Mouse (Mus musculus) common myeloid progenitor, adult 5-6 weeks (primary cell): ENCODE measurements around the gene Inpp5a. TPM values are rescaled to one million over a fixed set of nuclear protein-coding genes. Genes with fewer than 3 reads are reported as not detected.

ENCODE experiments used
- ATAC-seq: replicated peaks from 2 replicates; pipeline ENCODE4 v1.8.0; 2016; ENCODE audit warnings: low read depth, mild to moderate bottlenecking, moderate TSS enrichment, inconsistent platforms; ENCODE audit not compliant: poor library complexity, severe bottlenecking
- total RNA-seq: library from RNA; stranded (forward); fragments of 200-1000, 187-1606 nt; gene quantifications from 2 replicates; pipeline ENCODE4 v1.2.3, GENCODE M21; 2017

Gene Inpp5a
- total RNA-seq, 1 experiment from 2014 or later: 6.3 TPM

DNA sequence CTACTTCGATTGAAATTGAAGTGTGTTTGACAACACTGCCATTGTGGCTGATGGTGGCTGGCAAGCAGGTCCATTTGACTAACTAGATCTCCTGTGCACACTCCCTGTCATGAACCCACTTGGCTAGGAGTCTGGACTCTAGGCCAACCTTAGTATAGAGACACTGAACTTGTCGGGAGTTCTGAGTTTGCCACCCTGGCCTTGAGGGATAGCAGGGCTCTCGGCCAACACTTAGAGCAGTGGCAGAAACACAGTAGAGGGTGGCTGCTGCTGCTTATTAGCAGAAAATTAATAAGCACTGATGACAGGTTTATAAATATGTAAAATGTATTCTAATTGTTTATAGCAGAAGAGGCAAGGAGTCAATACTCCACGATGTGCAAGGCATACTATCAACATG is 120.0 kb downstream of the Inpp5a start:
- ATAC-seq: no peak

DNA sequence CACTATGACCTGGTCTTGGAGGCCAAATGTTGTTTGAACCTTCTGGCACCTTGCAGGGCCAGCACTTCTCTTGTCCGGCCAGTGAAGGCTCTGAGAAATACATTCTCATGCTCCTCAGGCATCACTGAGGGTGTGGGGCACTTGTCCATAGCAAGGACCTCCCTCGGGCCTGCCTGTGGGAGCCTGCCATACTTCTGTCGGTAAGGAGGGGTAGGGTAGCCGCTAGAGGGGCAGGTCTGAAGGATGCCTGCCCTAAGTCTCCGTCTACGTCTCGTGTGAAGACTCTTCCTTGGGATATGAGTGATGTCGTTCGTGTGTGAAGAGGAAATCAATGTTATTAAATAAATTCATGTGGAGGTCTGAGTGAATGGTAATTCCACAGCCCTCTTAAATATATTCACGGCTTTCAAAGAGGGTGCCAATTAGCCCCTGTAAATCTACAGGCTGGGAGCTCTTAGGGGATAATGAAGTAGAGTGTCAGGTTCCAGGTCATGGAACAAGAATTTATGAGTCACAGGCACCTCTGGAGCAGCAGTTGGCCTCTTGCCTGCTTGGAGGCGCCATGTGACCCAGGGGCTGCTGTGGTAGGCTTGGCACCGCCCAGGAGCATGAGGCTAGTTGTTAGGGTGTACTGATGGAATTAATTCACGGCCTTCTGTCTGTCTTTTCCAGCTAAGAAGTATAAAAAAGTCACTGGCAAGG is 127.2 kb downstream of the Inpp5a start:
- ATAC-seq: no peak

DNA sequence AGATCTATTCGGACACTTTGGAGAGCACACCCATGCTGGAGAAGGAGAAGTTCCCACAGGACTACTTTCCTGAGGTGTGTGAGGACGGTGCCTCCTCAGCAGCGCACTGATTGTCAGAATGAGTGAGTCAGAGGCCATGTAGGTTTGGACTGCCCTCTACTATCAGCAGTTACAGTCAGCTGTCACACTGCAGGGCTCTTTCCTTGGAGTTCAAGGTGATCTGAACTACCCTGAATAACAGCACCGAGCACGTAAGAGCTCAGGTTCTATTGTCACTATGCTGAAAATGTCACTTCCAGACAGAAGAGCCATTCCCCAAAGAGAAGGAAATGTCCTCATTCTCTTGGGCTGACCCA is 127.7 kb downstream of the Inpp5a start:
- ATAC-seq: no peak

DNA sequence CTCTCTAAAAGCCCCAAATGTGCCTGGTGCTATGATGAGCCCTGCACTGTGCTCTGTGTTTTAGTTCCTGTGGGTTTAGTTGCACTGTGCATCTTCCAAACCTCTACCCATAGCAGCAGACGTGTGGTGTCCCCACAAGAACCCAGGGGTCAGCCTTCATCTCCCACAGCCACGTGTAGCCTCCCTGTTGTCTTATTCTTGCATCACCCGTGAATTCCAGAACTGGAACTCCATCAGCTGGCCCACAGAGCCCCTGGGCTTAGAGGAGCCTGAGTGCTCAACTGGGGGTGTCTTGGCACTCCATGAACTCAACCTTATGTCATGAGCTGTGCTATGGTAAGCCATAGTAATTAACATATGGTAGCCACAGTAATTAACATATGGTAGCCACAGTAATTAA is 129.4 kb downstream of the Inpp5a start:
- ATAC-seq: no peak

DNA sequence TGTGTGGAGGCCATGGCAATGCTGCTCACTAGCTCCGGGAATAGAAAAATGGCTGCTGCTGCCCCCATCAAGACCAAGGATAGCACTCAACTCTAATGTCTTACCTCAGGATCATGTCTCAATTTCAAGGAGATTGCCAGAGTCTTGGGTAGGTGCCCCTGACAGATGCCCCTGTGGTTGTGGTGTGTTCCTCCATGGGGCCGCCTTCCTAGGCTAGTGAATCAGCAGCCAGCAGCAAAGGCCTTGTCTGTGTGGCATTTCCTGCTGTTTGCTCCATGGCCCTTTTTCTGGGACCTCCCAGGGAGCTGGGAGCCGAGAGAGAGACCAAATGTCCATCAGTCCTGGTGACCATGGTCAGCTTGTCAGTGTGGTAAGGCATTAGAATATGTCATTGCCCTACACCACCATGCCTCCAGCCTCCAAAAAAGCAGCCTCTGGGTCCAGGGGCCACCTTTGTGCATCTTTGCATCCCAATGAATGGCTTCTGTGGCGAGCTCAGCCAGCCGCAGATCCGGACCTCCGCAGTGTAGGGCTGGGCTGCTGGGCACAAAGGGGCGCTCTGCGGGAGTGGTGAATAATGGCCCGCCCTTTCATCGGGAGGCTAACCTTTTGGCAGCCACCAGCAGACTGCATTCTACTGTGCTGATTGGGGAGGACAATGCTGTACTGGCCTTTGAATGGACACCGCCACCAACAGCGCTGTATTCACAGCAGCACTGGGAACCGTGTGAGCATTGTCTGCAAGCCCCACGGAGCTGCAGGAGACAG is 139.6 kb downstream of the Inpp5a start:
- ATAC-seq: no peak

DNA sequence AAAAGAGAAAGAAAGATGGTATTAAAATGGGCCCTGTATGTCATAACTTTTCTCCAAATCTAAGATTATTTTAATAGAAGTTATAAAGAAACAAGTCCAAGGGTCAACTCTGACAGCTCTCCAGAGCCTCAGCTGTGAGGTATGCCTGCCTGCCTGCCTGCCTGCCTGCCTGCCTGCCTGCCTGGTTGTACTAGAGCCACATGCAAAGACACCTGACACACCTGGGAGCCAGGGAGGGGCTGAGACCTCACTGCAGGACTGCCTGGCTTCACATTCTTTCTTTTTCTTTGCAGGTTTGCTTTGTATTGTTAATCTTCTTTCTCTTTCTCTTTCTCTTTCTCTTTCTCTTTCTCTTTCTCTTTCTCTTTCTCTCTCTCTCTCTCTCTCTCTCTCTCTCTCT is 140.3 kb downstream of the Inpp5a start:
- no peak for ATAC-seq

DNA sequence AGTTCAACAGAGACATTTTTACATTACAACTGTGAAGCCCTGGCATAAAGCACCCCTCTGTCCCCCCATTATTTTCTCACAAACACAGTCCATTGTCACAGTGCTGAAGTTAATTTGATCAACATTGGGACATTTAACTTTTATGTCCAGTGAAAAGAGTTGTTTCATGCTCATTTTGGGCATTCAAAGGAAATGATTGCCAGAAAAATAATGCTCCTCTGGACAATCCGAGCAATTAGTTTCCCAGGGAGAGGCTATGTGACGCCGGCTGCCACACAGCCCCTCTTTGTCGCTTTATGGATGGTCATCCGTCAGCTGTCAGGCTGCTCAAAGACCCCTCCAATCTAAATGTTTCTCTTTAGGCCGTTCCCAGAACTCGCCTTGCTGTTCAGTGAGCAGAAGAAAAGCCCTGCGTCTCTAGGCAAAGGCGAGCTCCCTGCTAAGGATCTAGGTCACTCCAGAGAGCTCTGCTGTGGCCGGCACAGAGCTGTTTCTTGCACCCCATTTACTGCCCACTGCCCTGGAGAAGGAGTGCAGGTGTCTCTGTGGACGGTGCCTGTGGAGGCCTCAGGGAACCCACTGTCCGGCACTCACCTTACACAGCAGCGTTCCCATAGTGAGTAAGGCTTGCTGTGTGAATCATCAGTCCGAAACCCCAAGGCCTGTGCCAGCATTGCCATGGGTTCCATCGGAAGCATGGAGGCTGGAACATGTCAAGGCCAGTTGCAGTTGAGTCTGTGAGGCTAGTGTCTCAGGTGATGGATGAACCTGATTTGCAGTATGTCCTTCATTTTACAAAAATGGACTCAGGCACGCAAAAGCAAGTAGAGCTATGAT is 141.9 kb downstream of the Inpp5a start:
- no peak for ATAC-seq

DNA sequence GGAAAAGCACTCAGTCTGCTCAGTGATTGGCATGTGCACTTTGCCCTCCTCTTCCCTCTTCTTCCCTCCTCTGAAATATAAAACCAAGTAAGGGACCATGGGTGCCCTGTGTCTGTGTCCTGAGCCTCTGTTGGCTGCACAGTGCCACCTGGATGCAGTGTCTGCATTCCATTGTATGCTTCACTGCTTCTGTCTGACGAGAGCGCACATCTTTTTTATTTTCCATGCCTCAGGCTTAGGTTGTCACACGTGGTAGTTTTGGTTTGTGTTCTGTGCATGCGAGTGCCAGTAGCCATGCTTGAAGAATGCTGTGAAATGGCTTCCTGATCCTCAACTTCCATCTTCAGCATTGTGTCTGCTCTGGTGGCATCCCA is 142.5 kb downstream of the Inpp5a start:
- no peak for ATAC-seq

DNA sequence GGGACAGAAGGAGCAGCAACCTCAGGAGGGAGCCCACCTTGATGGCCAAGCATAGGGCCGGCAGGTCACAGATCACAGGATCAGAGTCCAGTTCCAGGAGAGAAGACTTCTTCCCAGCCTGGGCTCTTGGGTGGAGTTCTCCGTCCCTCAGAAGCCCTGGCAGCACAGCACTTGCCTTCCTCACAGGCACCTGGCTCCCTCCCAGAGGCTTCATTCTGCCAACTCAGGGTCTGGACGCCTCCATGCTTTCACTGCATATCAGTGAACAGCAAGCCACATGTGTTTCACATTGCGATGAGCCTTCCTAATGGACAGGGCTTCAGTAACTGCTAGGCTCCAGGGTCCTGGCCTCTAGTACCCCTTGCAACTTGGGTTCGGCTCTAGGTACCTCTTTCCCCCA is 147.4 kb downstream of the Inpp5a start:
- no peak for ATAC-seq

DNA sequence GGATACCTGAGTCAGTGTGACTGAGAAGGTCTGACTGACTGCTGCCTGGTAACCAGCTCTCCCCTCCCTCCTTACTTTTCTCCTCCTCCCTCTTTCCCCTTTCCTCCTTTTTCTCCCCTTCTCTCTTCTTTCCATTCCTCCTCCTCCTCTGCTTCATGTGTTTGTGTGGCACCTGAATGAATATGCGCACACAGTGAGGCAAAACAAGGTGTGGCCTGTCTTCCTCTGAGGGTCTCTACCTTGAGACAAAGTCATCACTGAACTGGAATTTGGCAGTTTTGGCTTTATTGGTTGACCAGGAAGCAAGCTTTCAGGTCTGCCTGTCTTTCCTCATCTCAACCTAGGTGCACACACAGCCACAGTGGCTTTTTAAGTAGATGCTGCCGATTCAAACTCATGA is 147.9 kb downstream of the Inpp5a start:
- ATAC-seq: no peak

DNA sequence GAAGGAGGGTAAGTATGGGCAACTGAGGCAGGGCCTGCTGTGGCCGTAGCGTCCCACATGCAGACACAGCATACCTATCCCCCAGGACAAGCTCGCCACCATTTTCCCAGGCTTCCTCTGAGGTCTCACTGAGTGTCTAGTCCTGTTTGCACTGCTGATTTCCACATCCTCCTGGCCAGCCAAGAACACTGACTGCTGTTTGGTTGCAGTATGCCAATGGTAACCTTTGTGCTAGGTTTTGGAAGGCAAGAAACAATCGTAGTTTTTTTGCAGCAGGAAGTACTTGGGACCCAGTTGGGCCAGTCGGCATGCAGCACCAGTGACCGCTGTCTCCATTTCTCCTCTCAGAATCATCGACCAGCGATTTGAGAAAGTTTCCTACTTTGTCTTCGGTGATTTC is 148.9 kb downstream of the Inpp5a start:
- ATAC-seq: no peak

DNA sequence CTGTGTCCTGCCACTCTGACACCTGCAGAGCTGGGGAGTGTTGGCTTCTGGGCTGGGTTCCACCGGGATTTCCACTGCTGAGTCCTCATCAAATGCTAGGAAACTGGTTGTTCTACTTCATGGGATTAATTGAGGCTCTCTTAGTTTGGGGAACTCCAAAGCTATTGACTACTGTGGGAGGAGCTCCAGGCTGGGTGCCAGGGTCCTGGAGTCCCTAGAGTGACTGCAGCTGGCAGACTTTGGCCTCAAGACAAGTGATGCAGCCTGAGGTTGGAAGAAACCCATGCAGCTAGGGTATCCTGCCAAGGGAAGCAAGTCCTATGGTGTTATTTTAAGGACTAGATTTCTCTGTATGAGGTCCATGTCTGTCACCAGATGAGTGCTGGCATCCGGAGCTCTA is 149.6 kb downstream of the Inpp5a start:
- ATAC-seq: no peak

DNA sequence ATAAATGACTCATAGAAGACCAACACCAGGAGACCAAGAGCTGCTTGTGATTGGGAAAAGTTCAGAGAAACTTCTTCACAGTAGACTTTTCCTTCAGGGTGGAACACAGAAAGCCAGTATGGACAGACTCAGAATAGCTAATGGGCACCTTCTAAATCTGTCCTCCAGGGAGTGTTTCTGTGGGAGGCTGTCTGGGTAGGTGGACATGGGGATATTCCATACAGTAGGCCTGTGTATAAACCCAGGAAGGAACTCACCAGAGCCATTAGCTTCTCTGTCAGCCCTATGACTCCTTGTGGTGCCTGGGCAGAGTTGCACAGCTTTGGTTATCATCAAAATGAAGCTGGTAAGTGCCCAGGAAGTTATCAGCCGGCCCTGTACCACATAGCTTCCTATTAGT is 151.7 kb downstream of the Inpp5a start:
- peak; percentile 71 for ATAC-seq

DNA sequence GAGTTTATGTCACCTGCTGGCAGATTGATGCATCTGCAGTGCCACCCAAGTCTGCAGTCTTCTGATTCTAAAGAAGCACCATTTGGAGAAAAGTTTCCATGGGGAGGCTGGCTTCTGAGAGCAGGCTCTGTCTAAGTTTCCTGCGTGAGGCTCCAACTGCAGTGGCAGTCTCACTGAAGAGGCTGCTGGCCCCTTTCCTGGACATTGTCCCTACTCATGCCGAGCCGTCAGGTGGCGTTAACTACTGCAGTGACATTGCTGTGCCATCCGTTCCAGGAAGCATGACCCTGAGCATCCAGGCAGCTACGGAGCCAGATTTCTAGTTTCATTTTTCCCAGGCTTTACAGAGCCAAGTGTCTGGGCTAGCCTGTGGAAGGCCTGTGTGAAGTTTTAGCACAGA is 152.5 kb downstream of the Inpp5a start:
- ATAC-seq: no peak

DNA sequence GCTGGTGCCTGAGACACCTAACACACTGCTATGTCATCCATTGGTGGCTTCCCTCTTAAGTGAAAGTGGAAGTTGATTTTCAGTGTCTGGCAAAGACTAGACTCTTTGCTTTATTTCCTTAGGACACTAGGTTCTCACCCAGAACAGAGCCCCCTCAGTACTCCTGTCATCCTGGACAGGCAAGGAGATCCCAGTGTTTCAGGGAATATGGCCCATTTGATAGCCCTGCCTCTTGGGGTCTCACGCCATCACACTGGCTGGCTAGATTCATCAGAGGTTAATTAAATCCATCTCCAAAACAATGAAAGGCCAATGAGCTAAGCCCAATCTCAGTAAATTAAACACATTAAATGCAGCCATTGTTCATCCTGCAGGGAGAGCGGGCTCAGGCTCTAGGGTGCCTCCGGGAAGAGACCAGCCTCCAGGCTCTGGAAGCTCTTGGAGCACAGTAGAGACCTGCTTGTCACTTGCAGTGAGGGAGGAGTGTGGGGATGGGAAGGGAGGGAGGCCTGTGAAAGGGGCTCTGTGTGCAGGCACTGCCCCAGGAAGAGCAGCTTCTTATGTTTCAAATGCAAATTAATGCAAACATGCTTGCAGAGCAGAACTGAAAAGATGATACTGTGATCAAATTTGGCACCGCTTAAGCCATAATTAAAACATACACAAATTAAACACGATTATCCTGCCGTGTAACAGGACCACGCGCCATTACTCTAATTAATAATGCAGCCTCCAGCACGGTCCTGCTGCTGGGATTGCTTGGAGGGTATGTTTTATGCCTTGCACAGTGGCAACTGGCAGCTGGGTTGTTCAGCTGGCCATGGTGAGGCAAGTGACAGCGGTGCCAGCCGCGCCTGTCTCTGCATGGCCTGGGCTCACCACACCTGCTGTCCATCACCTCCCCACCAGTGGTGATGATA is 156.1 kb downstream of the Inpp5a start:
- no peak for ATAC-seq

DNA sequence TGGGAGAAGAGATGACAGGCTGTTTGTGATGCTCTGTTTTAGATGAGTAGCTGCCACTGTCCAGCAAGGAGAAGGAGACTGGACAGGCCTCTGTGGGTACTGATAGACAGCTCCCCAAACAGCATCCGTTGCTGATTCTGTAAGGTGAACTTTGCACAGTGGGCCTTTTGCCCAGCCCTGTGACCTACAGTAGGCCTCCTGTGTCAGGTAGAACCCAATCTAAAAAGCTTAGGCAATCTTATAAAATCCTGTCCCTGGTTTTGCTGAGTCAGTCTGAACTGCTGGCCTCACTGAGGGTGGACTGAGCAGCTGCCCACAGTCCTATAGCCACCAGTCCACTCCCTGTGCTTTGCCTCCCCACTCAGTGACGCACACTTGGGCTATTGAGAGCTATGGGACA is 158.4 kb downstream of the Inpp5a start:
- no peak for ATAC-seq

DNA sequence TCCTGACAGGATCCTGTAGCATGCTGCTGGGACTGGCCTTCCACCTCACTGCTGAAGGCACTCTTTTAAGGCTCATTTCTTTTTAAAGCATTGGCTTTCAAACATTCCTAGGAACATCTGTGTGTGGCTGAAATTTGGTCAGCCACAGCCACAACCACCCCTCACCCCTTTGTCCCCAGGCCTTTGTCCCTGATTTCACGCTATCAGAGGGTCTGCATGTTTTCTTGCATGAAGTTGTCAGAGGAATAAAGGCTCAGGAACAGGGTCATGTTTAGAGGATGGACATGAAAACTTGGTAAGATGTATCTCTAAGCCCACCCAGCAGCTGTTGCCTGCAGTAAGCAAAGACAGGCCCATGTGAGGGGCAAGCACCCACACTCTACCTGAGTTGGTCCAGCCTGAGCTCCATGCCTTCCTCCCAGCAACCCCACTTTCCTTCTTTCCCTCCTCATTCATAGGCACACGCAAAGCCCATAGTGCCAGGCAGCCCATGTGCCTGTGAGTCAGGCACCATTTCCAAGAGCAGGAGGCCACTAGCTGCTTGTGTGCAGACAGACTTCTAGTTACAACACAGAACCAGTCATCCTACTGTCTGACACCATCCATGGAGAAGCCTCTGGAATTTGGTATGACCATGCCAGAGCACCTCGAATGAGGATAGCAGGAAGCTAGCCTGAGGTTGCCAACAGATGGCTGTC is 161.3 kb downstream of the Inpp5a start:
- ATAC-seq: no peak

DNA sequence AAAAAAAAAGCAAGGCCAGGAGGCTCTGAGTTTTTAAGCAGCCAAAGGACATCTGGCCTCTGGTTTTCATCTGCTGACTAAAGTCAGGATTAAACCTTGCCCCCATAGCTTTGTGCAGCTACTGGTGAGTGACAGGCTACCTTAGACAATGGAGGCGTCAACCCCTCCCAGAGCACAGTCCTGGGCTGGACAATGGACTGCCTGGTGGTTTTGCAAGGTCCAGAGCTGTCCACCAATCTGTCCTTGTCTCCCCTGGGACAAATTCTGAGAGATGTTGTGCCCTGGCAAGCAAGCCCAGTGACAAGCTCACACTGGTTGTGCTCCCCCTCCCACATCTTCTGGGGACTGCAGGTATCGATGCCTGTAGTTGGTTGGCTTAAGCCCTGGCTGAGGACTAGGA is 162.6 kb downstream of the Inpp5a start:
- no peak for ATAC-seq

DNA sequence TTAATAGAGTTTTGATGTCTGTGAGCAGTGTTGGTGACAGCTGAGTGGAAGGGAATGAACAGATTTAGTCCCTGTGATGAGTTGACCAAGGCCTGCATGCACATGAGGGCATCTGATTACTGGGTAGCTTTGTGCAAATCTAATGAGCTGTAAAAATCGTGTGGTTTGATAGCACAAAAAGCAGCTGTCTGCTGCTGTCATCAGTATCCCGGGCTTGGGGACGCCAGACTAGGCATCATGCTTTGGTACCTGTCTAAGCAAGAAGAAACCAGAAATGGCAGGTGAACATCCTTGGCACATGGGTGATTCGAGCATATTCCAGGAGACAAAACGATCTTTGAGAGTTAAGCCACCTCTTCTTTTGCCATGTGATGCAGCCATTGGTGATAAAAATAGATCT is 167.4 kb downstream of the Inpp5a start:
- ATAC-seq: no peak
